Mouse (Mus musculus): ENCODE measurements around the gene Zfp292.

DNA sequence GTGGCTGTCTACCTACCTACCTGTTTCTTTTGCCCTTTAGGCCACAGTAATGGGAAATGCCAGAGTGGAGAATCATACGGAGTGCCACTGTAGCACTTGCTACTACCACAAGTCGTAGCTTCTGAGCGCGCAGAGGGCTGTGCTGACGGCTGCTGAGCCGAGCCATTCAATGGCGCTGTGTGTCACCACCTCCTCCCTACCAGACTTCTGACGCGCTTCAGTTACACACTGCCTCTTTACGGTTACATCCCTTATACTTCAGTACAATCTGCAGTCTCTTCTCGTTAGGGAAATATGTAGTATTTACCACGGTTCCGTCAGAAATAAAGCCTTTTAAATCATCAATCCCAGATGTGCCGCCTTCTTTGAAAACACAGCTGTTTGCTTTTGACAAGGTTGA lies 24.3 kb upstream of the Zfp292 start:
- no peak for TF ChIP-seq CTCF (IDR thresholded peaks at IDR 0.05; ENCODE audit: low read depth)
- TF ChIP-seq EP300 (IDR thresholded peaks at IDR 0.05; ENCODE audit: low read depth), result no peak

Data from liver, embryonic 14.5 days (tissue).